Mouse (Mus musculus) midbrain, embryonic 16.5 days (tissue): ENCODE measurements at regions not wholly inside any gene's neighbourhood (a gene's known extent, or its start where the extent isn't known, plus 50 kb on each side); places are given as distances from the start of the nearest gene placed in this dataset.

Experiments
- ATAC-seq: fragments of 200-750 bp; cut with Nextera tagmentation; 2 replicates; pipeline ENCODE4 v1.8.0; 2017; ENCODE audit warnings: moderate TSS enrichment
- H3K27ac ChIP-seq: fragments of 300-500 bp; sonication (generic); 2 replicates; pipeline ENCODE4 v1.5.1; 2014; ENCODE audit warnings: mild to moderate bottlenecking, low read length, mixed read lengths
- H3K27me3 ChIP-seq: fragments of 300-500 bp; sonication (generic); 2 replicates; pipeline ENCODE4 v1.6.1; 2014; ENCODE audit warnings: low read depth, low read length, mixed read lengths; ENCODE audit not compliant: control insufficient read depth, insufficient read depth
- H3K36me3 ChIP-seq: fragments of 300-500 bp; sonication (generic); 2 replicates; pipeline ENCODE4 v1.6.1; 2014; ENCODE audit warnings: mild to moderate bottlenecking, low read length, moderate library complexity, mixed read lengths; ENCODE audit not compliant: control insufficient read depth, insufficient read depth
- H3K4me1 ChIP-seq: fragments of 300-500 bp; sonication (generic); 2 replicates; pipeline ENCODE4 v1.6.1; 2014; ENCODE audit warnings: mild to moderate bottlenecking, low read length, mixed read lengths; ENCODE audit not compliant: control insufficient read depth, insufficient read depth
- H3K4me2 ChIP-seq: fragments of 300-500 bp; sonication (generic); 2 replicates; pipeline ENCODE4 v1.6.1; 2014; ENCODE audit warnings: mild to moderate bottlenecking, low read length, mixed read lengths
- H3K4me3 ChIP-seq: fragments of 300-500 bp; sonication (generic); 2 replicates; pipeline ENCODE4 v1.5.1; 2014; ENCODE audit warnings: low read depth, mild to moderate bottlenecking, low read length, moderate library complexity, mixed read lengths
- H3K9ac ChIP-seq: fragments of 300-500 bp; sonication (generic); 2 replicates; pipeline ENCODE4 v1.6.1; 2014; ENCODE audit warnings: low read depth, low read length, mixed read lengths
- H3K9me3 ChIP-seq: fragments of 300-500 bp; sonication (generic); replicated peaks from 2 replicates; pipeline ENCODE4 v1.6.1; 2014; ENCODE audit warnings: mild to moderate bottlenecking, low read length, mixed read lengths; ENCODE audit not compliant: control insufficient read depth, poor library complexity, severe bottlenecking
- WGBS: fragments of 180-500 bp; shearing (Covaris S2); extraction: QIAGEN DNeasy Blood & Tissue Kit; methylation state at CpG from one replicate; pipeline ENCODE4 v1.1.7; 2014; 5-methylcytosine and 5-hydroxymethylcytosine counted together

DNA sequence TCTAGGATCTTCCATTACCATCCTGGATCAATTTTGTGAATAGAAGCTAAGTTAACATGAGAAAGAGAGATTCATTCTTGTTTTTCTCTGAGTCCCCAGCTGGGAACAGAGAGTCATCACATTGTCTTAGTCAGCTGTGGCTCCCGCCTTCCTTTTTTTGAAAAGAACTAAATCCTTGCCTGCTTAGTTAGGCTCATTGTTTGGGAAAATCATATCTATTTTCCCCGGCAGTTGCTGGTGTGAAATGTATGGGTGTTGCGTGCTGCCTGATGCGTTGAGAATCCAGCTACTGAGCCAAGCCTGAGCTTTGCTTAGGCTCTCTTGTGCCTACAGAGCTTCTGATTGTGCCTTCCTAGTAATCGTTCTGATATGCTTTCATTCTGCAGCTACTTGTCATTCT, 66.3 kb downstream of the Fam50b start:
- Histone ChIP-seq H3K4me2 (no peak overlapping the region), H3K27me3 (no peaks in the 10 kb centered on the region), H3K9me3 (no peaks in the 10 kb centered on the region), H3K4me1 (no peaks in the 10 kb centered on the region), H3K27ac (no peak overlapping the region), H3K4me3 (no peak overlapping the region), H3K36me3 (no peaks in the 10 kb centered on the region), H3K9ac (no peak overlapping the region)
- no peak for ATAC-seq
- 45% methylated on average over 5 of the region's 5 CpGs for WGBS

DNA sequence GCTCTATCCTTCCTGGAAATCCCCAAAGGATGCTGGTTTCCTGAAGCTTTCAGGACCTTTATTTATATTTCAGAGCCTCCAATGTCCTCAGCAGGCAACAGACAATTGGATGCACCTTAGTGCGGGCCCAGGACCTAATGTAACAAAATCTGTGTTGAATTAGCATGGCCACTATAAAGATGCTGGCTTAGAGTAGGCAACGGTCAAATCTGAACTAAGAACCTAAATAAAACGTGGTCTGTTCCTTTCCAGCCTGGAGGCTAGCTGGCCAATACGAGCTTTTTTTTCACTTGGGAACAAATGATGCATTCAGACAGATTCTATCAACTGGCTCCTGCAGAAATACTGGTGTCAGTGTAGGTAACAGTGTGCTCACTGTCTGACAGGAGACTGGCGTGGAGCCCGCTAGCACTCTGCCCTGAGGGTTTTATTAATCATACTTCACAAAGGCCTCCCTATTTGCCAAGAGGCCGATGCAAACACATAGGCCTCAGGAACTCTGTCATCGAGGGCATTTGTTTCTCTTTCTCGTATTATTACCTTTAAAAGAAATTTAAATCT, 68.5 kb upstream of the Prpf4b start:
- no peak overlapping the region for H3K4me3 ChIP-seq
- H3K36me3 ChIP-seq = no peaks in the 10 kb centered on the region
- no peak overlapping the region for H3K9ac ChIP-seq
- no peaks in the 10 kb centered on the region for H3K9me3 ChIP-seq
- no peaks in the 10 kb centered on the region for H3K4me1 ChIP-seq
- WGBS = 36% methylated on average over 9 of the region's 9 CpGs
- peak; percentile 78 for ATAC-seq
- H3K27ac ChIP-seq = 0 out of 2 replicates have a peak overlapping the region, but pooled peaks have one; percentile 1
- H3K4me2 ChIP-seq = no peak overlapping the region
- H3K27me3 ChIP-seq = no peaks in the 10 kb centered on the region

DNA sequence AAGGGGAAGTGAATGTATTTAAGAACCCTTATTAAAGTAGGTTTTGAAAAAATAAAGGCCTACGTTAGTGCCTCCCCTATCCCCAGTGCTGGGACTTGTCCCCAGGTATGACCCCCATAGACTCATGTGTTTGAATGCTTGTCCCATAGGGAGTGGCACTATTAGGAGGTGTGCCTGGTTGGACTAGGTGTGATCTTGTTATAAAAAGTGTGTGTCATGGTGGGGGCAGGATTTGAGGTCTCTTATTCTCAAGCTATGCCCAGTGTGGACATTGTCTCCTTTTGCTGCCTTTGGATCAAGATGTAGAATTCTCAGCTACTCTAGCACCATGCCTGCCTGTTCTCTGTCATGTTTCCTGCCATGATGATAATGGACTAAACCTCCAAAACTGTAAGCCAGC, 65.6 kb upstream of the Prpf4b start:
- Histone ChIP-seq H3K27ac (no peak overlapping the region), H3K4me3 (no peak overlapping the region), H3K9me3 (0 out of 2 replicates have a peak, but pooled peaks cover 3% of the 10 kb centered on the region), H3K36me3 (no peaks in the 10 kb centered on the region), H3K9ac (no peak overlapping the region), H3K4me1 (peaks cover 5% of the 10 kb centered on the region), H3K27me3 (no peaks in the 10 kb centered on the region), H3K4me2 (no peak overlapping the region)
- WGBS = 97% methylated on average over 1 of the region's 1 CpGs
- no peak for ATAC-seq

DNA sequence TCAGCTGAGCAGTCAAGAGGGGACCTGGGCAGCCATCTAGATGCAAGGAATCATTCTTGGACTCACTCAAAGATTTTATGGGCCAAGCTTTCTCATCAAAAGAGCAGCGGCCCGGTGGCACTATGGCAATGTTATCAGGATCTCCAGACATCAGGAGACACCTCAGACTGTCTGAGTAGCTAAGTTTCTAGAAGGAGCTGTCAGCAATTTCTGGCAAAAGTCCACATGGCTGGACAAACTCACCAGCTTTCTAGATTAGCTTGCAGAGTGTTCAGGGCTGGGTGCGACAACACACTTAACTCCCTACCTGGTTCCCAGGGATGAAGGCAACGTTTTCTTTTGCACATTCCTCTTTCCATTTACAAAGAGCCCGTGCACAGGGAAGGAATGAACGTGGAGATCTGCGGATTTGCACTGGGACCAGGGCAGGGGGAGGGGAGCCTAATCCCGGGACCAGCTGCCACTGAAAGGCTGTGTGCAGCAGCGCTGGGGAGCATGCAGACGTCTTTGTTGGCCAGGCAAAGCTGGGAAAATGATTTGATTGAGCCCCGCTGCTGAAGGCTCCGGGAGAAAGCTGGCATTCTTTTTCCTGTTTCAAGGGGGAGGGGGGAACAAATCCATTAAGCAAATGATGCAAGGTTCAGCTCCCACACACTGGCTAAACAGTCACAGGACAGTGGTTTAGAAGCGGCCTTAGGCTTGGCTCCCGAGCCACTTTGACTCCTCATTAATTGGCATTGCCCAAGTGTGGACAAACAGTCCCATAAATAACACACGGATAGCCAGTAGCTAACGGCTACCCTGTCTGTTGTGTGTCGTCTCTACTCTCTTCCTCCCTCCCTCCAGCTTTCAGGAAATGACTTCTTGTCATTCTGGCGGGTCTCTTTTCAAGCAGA, 60.7 kb upstream of the Prpf4b start:
- Histone ChIP-seq H3K4me1 (peaks cover 13% of the 10 kb centered on the region), H3K9me3 (0 out of 2 replicates have a peak, but pooled peaks cover 3% of the 10 kb centered on the region), H3K4me2 (peak overlapping the region; percentile 42), H3K36me3 (no peaks in the 10 kb centered on the region), H3K27me3 (no peaks in the 10 kb centered on the region), H3K27ac (peak overlapping the region; percentile 80), H3K9ac (peak overlapping the region; percentile 52), H3K4me3 (no peak overlapping the region)
- 8% methylated on average over 18 of the region's 18 CpGs for WGBS
- ATAC-seq = peak; percentile 93

DNA sequence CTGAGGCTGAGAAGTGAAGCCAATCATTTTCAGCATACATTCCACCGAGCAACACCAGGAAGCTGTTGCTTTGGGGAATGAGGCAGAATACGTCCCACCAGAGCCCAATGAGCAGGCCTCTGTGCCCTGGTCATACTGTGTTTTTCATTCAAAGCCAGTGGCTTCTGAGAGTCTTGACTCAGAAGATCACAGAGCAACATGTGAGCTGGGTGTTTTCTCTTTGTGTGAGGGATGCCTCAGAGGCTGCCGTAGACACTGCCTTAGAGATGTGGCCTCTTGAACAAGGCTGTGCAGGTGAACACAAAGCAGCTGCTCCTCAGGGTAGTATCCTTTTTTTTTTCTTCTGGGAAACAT, 60.1 kb upstream of the Prpf4b start:
- H3K9ac ChIP-seq = no peak overlapping the region; the same call in 1 of the 2 replicates
- WGBS = 4% methylated on average over 3 of the region's 3 CpGs

DNA sequence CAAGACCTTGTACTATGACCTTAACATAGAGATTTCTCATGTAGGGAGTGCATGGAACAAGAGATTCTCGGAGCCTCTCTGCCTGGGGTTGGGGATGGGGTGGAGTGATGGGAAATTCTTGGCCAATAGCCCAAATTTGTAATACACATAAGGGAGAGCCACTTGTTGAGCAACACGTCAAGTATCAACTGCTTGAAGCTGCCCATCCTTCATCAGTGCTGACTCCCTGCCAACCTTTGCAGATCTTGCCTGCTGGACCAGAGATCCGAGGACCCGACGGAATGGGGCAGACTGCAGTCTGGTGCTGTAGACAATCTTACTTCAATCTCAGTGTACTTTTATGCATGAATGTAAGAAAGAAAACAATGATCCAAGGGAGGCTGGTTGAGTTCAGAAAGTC, 56.9 kb upstream of the Prpf4b start:
- ATAC-seq = no peak
- Histone ChIP-seq H3K9me3 (no peaks in the 10 kb centered on the region), H3K27me3 (no peaks in the 10 kb centered on the region), H3K4me1 (peaks cover 13% of the 10 kb centered on the region), H3K27ac (no peak overlapping the region), H3K36me3 (no peaks in the 10 kb centered on the region), H3K4me3 (no peak overlapping the region), H3K4me2 (no peak overlapping the region), H3K9ac (no peak overlapping the region)
- WGBS = 91% methylated on average over 5 of the region's 5 CpGs

More for the DNA sequence above, 60.1 kb upstream of the Prpf4b start:
- H3K4me3 ChIP-seq = no peak overlapping the region
- H3K9me3 ChIP-seq = 0 out of 2 replicates have a peak, but pooled peaks cover 3% of the 10 kb centered on the region
- H3K4me1 ChIP-seq = peaks cover 13% of the 10 kb centered on the region
- no peaks in the 10 kb centered on the region for H3K27me3 ChIP-seq
- peak overlapping the region; percentile 42; the same call in 1 of the 2 replicates for H3K4me2 ChIP-seq
- peak; percentile 63 for ATAC-seq
- peak overlapping the region; percentile 80 for H3K27ac ChIP-seq
- no peaks in the 10 kb centered on the region for H3K36me3 ChIP-seq

DNA sequence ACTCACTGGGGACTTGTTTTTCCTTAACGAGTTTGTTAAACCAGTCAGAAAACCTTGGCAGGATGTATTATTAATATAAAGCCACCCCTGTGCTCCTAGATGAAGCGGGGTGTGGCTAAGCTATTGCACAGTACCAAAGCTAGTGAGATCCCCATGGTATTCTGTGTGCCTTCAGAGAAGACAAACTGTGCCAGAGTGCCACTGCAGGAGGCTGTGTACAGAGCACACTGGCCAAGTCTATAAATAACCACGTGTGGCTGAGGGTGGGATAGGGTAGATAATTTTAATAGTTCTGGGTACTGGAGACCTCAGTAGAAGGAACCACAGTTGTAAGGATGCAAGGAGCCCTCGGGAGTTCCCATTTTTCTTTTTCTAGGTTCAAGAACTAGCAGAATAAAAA, 54.7 kb upstream of the Prpf4b start:
- Histone ChIP-seq H3K36me3 (no peaks in the 10 kb centered on the region), H3K9me3 (no peaks in the 10 kb centered on the region), H3K4me2 (no peak overlapping the region), H3K27me3 (no peaks in the 10 kb centered on the region), H3K27ac (no peak overlapping the region), H3K9ac (no peak overlapping the region), H3K4me3 (no peak overlapping the region), H3K4me1 (no peaks in the 10 kb centered on the region)
- peak; percentile 58; the same call in 1 of the 2 replicates for ATAC-seq
- 63% methylated on average over 4 of the region's 4 CpGs for WGBS

DNA sequence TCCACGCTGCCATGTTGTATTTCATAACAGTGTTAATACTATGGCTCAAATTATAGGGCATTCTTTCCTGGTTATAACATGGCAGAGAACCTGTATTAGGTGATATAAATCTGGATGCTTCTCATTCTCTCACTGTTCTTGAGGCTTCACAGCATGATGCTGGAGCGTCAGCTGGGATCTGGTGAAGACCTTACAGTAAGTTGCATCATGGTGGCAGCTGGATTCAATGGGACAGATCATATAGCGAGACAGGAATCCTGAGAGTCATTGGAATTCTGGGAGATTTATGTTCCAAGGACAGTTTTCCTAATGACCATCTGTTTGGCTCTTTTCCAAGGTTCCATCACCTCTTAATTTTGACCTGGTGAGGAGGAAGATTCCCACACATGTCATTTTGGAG, 53.2 kb upstream of the Prpf4b start:
- no peak overlapping the region for H3K27ac ChIP-seq
- no peak for ATAC-seq
- H3K9ac ChIP-seq = no peak overlapping the region
- 94% methylated on average over 3 of the region's 3 CpGs for WGBS
- H3K27me3 ChIP-seq = no peaks in the 10 kb centered on the region
- H3K4me1 ChIP-seq = no peaks in the 10 kb centered on the region
- H3K36me3 ChIP-seq = no peaks in the 10 kb centered on the region
- no peaks in the 10 kb centered on the region for H3K9me3 ChIP-seq
- no peak overlapping the region for H3K4me2 ChIP-seq
- no peak overlapping the region for H3K4me3 ChIP-seq

DNA sequence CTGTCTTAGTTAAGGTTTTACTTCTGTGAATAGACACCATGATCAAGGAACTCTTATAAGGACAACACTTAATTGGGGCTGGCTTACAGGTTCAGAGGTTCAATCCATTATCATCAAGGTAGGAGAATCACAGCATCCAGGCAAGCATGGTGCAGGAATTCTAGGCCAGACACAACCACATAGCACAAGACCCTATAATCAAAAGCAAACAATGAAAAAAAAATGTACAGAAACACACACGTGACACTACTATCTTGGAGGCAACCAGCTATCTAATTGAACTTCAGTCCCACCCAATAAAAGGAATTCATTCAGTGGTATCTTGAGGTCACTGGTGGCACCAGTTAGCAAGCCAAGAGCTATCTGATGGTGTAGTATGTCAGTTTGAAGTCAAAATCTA, 50.9 kb upstream of the Prpf4b start:
- no peaks in the 10 kb centered on the region for H3K4me1 ChIP-seq
- no peaks in the 10 kb centered on the region for H3K9me3 ChIP-seq
- H3K4me3 ChIP-seq = no peak overlapping the region
- H3K27me3 ChIP-seq = no peaks in the 10 kb centered on the region
- H3K27ac ChIP-seq = no peak overlapping the region
- H3K36me3 ChIP-seq = no peaks in the 10 kb centered on the region
- WGBS = 92% methylated on average over 1 of the region's 1 CpGs
- no peak for ATAC-seq
- H3K4me2 ChIP-seq = no peak overlapping the region
- no peak overlapping the region for H3K9ac ChIP-seq
